Mouse (Mus musculus): ENCODE data around the gene Gpx6. TPM values are rescaled to one million over a fixed set of nuclear protein-coding genes. Genes with fewer than 3 reads are reported as not detected.

Gene Gpx6
- polyA plus RNA-seq, 1 experiment from 2014 or later, result not detected

GRCm38 (mm10) chr13:21276551-21276950, 35.4 kb upstream of the Gpx6 start:
- peak overlapping the region; percentile 67 for H3K4me2 ChIP-seq (ENCODE audit: low read length)
- no peaks in the 10 kb centered on the region for H3K9me3 ChIP-seq (ENCODE audit: control insufficient read depth, low read length)
- H3K27me3 ChIP-seq (replicated peaks; ENCODE audit: control insufficient read depth, insufficient read depth, low read length), result peaks cover 5% of the 10 kb centered on the region; the same call in 1 of the 2 replicates
- ATAC-seq, result 0 out of 2 replicates have a peak, but pooled peaks have one; percentile 4
- peaks cover 6% of the 10 kb centered on the region; the same call in 1 of the 2 replicates for H3K4me1 ChIP-seq (replicated peaks; ENCODE audit: control insufficient read depth, insufficient read depth, low read length)
- no peaks in the 10 kb centered on the region for H3K36me3 ChIP-seq (ENCODE audit: control insufficient read depth, insufficient read depth)
- peak overlapping the region; percentile 63 for H3K4me3 ChIP-seq (replicated peaks; ENCODE audit: low read length)
- peak overlapping the region; percentile 66 for H3K9ac ChIP-seq (replicated peaks; ENCODE audit: low read depth, low read length)
- H3K27ac ChIP-seq (ENCODE audit: low read length), result no peak overlapping the region
- 0% methylated on average over 9 of the region's 9 CpGs for WGBS

- Histone ChIP-seq H3K9me3 (ENCODE audit: control insufficient read depth, low read length) (no peaks in the 10 kb centered on the region), H3K4me3 (replicated peaks; ENCODE audit: low read length) (peak overlapping the region; percentile 61), H3K27ac (ENCODE audit: low read length) (no peak overlapping the region), H3K4me2 (ENCODE audit: low read length) (peak overlapping the region; percentile 79), H3K4me1 (replicated peaks; ENCODE audit: control insufficient read depth, insufficient read depth, low read length) (peaks cover 6% of the 10 kb centered on the region; the same call in 1 of the 2 replicates), H3K9ac (replicated peaks; ENCODE audit: low read depth, low read length) (peak overlapping the region; percentile 53), H3K27me3 (replicated peaks; ENCODE audit: control insufficient read depth, insufficient read depth, low read length) (no peaks in the 10 kb centered on the region), H3K36me3 (ENCODE audit: control insufficient read depth, insufficient read depth) (no peaks in the 10 kb centered on the region)
- WGBS, result 4% methylated on average over 8 of the region's 8 CpGs
- 0 out of 2 replicates have a peak, but pooled peaks have one; percentile 0 for ATAC-seq
These were observed 32.8 kb upstream of the Gpx6 start for GRCm38 (mm10) chr13:21279076-21279475.

GRCm38 (mm10) chr13:21279559-21279958, 32.4 kb upstream of the Gpx6 start:
- H3K4me1 ChIP-seq (replicated peaks; ENCODE audit: control insufficient read depth, insufficient read depth, low read length), result peaks cover 6% of the 10 kb centered on the region; the same call in 1 of the 2 replicates
- H3K4me3 ChIP-seq (replicated peaks; ENCODE audit: low read length), result peak overlapping the region; percentile 61
- peak; percentile 56 for ATAC-seq
- H3K36me3 ChIP-seq (ENCODE audit: control insufficient read depth, insufficient read depth), result no peaks in the 10 kb centered on the region
- no peaks in the 10 kb centered on the region for H3K27me3 ChIP-seq (replicated peaks; ENCODE audit: control insufficient read depth, insufficient read depth, low read length)
- H3K9ac ChIP-seq (replicated peaks; ENCODE audit: low read depth, low read length), result peak overlapping the region; percentile 53
- H3K9me3 ChIP-seq (ENCODE audit: control insufficient read depth, low read length), result no peaks in the 10 kb centered on the region
- no peak overlapping the region for H3K27ac ChIP-seq (ENCODE audit: low read length)
- H3K4me2 ChIP-seq (ENCODE audit: low read length), result peak overlapping the region; percentile 79
- WGBS, result under 1% methylated on average over 13 of the region's 13 CpGs

GRCm38 (mm10) chr13:21292631-21293030, 19.3 kb upstream of the Gpx6 start, which contains the start of gene Gpx5:
Gpx5 (minus strand) TSS chr13:21292731.
- Histone ChIP-seq H3K27ac (ENCODE audit: low read length) (no peak within 1 kb of the TSS), H3K9me3 (ENCODE audit: control insufficient read depth, low read length) (no peaks in the 10 kb centered on the region), H3K4me2 (ENCODE audit: low read length) (no peak within 1 kb of the TSS), H3K4me3 (replicated peaks; ENCODE audit: low read length) (no peak within 1 kb of the TSS), H3K9ac (replicated peaks; ENCODE audit: low read depth, low read length) (no peak within 1 kb of the TSS), H3K36me3 (ENCODE audit: control insufficient read depth, insufficient read depth) (no peaks in the 10 kb centered on the region), H3K4me1 (replicated peaks; ENCODE audit: control insufficient read depth, insufficient read depth, low read length) (no peaks in the 10 kb centered on the region), H3K27me3 (replicated peaks; ENCODE audit: control insufficient read depth, insufficient read depth, low read length) (no peaks in the 10 kb centered on the region)
- no peak for ATAC-seq
- 95% methylated on average over 6 of the region's 6 CpGs for WGBS

GRCm38 (mm10) chr13:21298557-21298956, 13.4 kb upstream of the Gpx6 start:
- no peak for ATAC-seq
- Histone ChIP-seq H3K36me3 (ENCODE audit: control insufficient read depth, insufficient read depth) (no peaks in the 10 kb centered on the region), H3K4me1 (replicated peaks; ENCODE audit: control insufficient read depth, insufficient read depth, low read length) (no peaks in the 10 kb centered on the region), H3K9ac (replicated peaks; ENCODE audit: low read depth, low read length) (no peak overlapping the region), H3K9me3 (ENCODE audit: control insufficient read depth, low read length) (no peaks in the 10 kb centered on the region), H3K27ac (ENCODE audit: low read length) (no peak overlapping the region), H3K27me3 (replicated peaks; ENCODE audit: control insufficient read depth, insufficient read depth, low read length) (no peaks in the 10 kb centered on the region), H3K4me2 (ENCODE audit: low read length) (no peak overlapping the region), H3K4me3 (replicated peaks; ENCODE audit: low read length) (no peak overlapping the region)
- WGBS, result 29% methylated on average over 3 of the region's 3 CpGs

GRCm38 (mm10) chr13:21304483-21305066, 7.3 kb upstream of the Gpx6 start:
- no peaks in the 10 kb centered on the region for H3K9me3 ChIP-seq (ENCODE audit: control insufficient read depth, low read length)
- no peaks in the 10 kb centered on the region for H3K27me3 ChIP-seq (replicated peaks; ENCODE audit: control insufficient read depth, insufficient read depth, low read length)
- no peak overlapping the region for H3K4me2 ChIP-seq (ENCODE audit: low read length)
- H3K4me3 ChIP-seq (replicated peaks; ENCODE audit: low read length), result no peak overlapping the region
- H3K36me3 ChIP-seq (ENCODE audit: control insufficient read depth, insufficient read depth), result no peaks in the 10 kb centered on the region
- WGBS, result 81% methylated on average over 3 of the region's 3 CpGs
- ATAC-seq, result no peak
- H3K27ac ChIP-seq (ENCODE audit: low read length), result no peak overlapping the region
- no peaks in the 10 kb centered on the region for H3K4me1 ChIP-seq (replicated peaks; ENCODE audit: control insufficient read depth, insufficient read depth, low read length)
- no peak overlapping the region for H3K9ac ChIP-seq (replicated peaks; ENCODE audit: low read depth, low read length)

GRCm38 (mm10) chr13:21309788-21310187, 2.1 kb upstream of the Gpx6 start:
- Histone ChIP-seq H3K9me3 (ENCODE audit: control insufficient read depth, low read length) (no peaks in the 10 kb centered on the region), H3K4me3 (replicated peaks; ENCODE audit: low read length) (no peak overlapping the region), H3K4me1 (replicated peaks; ENCODE audit: control insufficient read depth, insufficient read depth, low read length) (no peaks in the 10 kb centered on the region), H3K4me2 (ENCODE audit: low read length) (no peak overlapping the region), H3K9ac (replicated peaks; ENCODE audit: low read depth, low read length) (no peak overlapping the region), H3K27me3 (replicated peaks; ENCODE audit: control insufficient read depth, insufficient read depth, low read length) (no peaks in the 10 kb centered on the region), H3K36me3 (ENCODE audit: control insufficient read depth, insufficient read depth) (no peaks in the 10 kb centered on the region), H3K27ac (ENCODE audit: low read length) (no peak overlapping the region)
- no peak for ATAC-seq
- WGBS, result 73% methylated on average over 2 of the region's 2 CpGs

- WGBS, result 52% methylated on average over 3 of the region's 5 CpGs
- no peak for ATAC-seq
- H3K27ac ChIP-seq (ENCODE audit: low read length), result no peak overlapping the region
- no peaks in the 10 kb centered on the region for H3K4me1 ChIP-seq (replicated peaks; ENCODE audit: control insufficient read depth, insufficient read depth, low read length)
- H3K9me3 ChIP-seq (ENCODE audit: control insufficient read depth, low read length), result no peaks in the 10 kb centered on the region
- H3K9ac ChIP-seq (replicated peaks; ENCODE audit: low read depth, low read length), result no peak overlapping the region
- no peak overlapping the region for H3K4me2 ChIP-seq (ENCODE audit: low read length)
- H3K4me3 ChIP-seq (replicated peaks; ENCODE audit: low read length), result no peak overlapping the region
- no peaks in the 10 kb centered on the region for H3K36me3 ChIP-seq (ENCODE audit: control insufficient read depth, insufficient read depth)
- H3K27me3 ChIP-seq (replicated peaks; ENCODE audit: control insufficient read depth, insufficient read depth, low read length), result no peaks in the 10 kb centered on the region
These were observed 929 bp downstream of the Gpx6 start for GRCm38 (mm10) chr13:21312854-21313253.

- H3K9ac ChIP-seq (replicated peaks; ENCODE audit: low read depth, low read length), result no peak overlapping the region
- no peak for ATAC-seq
- no peaks in the 10 kb centered on the region for H3K27me3 ChIP-seq (replicated peaks; ENCODE audit: control insufficient read depth, insufficient read depth, low read length)
- no peaks in the 10 kb centered on the region for H3K9me3 ChIP-seq (ENCODE audit: control insufficient read depth, low read length)
- no peak overlapping the region for H3K4me3 ChIP-seq (replicated peaks; ENCODE audit: low read length)
- H3K27ac ChIP-seq (ENCODE audit: low read length), result no peak overlapping the region
- H3K4me1 ChIP-seq (replicated peaks; ENCODE audit: control insufficient read depth, insufficient read depth, low read length), result no peaks in the 10 kb centered on the region
- WGBS, result 85% methylated on average over 4 of the region's 4 CpGs
- no peaks in the 10 kb centered on the region for H3K36me3 ChIP-seq (ENCODE audit: control insufficient read depth, insufficient read depth)
- no peak overlapping the region for H3K4me2 ChIP-seq (ENCODE audit: low read length)
These were observed 2.0 kb downstream of the Gpx6 start for GRCm38 (mm10) chr13:21313903-21314302.

Data from forebrain, embryonic 16.5 days (tissue).